Mouse (Mus musculus): Measurements from ENCODE around the gene Ciao2b.
A peak's percentile ranks its signal among the peaks of the same experiment; 100 is the strongest.
"Not testable (repeated sequence)": the region's sequence is repeated elsewhere in the genome, so short reads cannot be mapped to it uniquely, and the experiment has no call there.

Ciao2b gene

DNA sequence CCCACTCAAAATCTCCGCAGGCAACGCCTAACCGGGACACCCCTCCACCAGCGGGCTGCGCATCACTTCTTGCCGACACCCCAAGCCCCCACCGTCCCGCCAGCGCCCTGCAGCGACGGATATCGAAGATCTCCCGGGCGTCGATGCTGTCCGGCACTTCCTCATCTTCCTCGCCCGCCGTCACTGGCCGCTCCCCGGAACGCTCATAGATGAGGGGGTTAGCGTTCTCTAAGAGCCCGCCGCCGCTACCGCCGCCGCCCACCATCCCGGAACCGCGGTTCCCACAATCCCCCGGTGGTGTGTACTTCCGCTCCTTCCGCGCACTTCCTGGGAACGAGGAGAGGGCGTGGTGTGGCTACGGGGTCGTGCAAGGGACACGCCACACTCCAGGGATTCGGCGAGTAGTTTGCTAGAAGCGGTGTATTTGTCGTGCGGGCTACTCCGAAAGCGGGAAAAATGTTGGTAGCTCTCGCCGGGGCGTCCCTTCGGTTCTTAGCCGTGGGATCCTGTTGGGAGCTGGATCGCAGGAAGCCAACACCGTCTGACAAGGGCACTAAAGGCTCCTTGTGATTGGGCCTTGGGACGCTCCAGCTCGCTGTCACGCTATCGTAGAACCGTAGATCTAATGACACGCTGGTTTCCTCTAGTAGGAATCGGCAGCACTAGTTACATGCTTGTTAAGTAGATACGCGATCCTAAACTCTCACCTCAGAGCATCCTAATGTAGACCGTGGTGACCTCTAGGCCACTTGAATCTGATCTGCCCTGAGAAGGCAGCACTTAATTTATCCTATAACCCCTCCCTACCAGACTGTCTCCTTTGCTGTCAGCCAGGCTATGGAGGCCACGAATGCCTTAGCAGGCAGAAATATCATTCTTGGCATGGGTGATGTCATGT lies at the start of gene Ciao2b:
TSS of gene Ciao2b (minus strand) at position 540 of the 898 bp plus-strand sequence.
- DNase-seq (ENCODE audit: low read depth, low spot score) = peak; percentile 87

DNA sequence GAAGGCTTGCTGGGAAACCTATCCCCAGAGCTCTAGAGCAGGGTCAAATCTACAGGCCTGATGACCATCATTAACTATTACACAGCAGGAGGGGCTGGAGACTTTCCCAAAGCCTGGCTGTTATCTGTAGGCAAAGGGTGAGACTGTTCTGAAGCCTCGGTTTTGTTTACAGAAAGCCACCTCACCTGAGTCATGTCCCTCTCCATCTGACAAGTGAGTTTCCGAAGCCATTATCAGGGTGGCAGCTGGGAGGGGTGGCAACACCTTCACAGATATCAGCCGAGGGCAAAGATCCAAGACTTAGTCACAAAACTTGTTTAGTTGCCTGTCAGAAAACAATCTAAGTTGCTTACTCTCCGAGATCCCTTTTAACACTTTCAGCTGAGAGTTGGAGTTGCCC lies 46.7 kb upstream of the Ciao2b start:
- no peak for DNase-seq (ENCODE audit: low read depth, low spot score)

DNA sequence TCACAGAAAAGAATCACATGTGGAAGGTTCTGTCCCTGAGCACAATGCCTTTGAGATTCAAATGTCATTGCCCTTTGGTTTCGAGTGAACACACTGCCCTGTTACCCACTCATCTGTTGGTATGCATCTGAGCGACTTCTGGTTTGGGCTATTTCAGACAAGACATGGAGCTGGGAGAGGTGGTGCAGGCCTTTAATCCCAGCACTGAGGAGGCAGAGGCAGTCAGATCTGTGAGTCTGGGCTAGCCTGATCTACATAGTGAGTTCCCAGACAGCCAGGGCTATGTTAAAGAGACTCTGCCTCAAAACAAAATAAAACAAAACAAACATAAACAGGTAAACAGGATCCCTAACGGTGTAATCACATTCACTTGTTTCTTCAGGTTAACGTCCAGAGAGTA lies 13.8 kb upstream of the Ciao2b start:
- no peak for DNase-seq (ENCODE audit: low read depth, low spot score)

DNA sequence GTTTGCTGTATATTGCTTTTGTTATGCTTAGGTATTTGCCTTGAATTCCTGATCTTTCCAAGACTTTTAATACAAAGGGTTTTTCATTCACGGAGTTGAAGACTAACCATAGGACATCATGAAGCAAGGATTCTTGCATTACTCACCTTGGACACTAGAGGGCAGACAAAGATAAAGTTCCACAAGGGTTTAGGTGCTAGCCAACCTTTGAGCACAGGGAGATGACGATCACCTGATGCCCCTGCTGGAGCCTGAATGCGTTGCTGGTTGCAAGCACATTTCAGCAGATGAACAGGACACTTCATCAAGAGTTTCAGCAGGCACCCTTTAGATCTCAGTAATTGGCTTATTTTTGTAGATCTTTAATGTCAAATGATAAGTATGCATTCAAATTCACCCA lies 13.2 kb upstream of the Ciao2b start:
- DNase-seq (ENCODE audit: low read depth, low spot score) = peak; percentile 90

DNA sequence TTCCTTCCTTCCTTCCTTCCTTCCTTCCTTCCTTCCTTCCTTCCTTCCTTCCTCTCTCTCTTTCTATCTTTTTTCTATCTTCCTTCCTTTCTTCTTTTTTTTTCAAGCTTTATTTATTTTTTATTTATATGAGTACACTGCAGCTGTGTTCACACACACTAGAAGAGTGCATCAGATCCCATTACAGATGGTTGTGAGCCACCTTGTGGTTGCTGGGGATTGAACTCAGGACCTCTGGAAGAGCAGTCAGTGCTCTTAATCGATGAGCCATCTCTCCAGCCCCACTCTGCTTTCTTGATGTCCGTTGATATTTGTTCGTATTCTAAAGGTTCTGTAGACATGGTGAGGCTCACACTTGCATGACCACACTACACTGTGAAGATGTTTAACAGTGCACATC lies 2.4 kb upstream of the Ciao2b start:
- DNase-seq (ENCODE audit: low read depth, low spot score) = not testable (repeated sequence)

DNA sequence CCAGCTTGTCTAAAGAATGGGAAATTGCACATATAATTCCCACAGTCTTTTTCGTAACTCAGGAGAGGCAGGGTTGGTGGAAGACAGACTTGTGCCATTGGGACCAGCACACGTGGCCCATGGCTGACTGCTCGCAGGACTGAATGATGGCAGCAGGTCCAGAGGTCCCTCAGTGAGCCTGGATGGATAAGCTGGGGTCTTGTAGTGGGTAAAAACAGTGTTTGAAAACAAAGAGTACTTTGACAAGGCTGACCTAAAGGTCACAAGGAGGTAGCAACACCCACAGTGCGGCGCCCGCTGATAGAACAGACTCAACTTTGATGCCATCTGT lies 524 bp upstream of the Ciao2b start:
- no peak for DNase-seq (ENCODE audit: low read depth, low spot score)

DNA sequence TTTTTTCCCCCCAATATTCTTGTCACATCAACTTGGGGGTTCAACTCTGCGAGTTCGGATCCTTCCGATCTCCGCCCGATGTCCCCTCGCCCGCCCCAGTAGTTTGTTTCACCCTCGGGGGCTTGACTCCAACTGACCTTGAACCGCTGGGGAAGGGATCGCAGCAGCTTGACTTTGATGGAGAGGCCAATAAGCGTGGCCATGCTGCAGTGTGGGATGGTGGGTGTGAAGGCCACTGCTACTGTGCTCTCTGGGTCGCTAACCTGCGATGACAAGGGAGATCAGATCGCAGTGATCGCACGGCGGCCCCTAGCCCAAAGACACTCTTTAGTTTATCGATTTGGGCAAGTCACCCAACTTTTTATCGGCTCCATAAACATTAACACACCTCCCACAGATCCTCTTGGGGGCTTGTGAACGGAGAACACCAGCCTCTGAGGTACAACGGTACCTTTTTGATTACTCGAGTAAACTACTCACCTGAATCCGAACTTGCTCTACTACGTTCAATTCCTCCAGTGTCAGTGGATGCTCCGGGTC lies 864 bp downstream of the Ciao2b start:
- DNase-seq (ENCODE audit: low read depth, low spot score) = no peak

DNA sequence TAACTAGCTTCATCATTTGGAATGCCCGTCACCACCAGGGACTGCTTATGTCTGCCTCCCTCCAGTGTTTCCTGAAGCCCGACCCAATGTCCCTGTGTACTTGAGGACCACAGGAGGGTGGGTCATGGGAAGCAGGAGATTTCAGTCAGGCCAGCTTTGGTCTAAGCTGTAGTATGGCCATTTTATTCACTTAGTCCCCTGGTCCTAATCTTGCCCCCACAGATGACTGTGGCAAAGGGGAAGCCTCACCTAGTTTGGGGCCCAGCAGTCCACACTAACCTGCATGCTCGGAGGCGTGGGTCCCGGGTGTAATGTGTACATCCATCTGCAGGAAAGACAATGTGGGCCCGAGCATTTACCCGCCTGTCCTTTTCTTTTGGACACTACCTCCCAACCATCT lies 1.5 kb downstream of the Ciao2b start:
- DNase-seq (ENCODE audit: low read depth, low spot score) = no peak

DNA sequence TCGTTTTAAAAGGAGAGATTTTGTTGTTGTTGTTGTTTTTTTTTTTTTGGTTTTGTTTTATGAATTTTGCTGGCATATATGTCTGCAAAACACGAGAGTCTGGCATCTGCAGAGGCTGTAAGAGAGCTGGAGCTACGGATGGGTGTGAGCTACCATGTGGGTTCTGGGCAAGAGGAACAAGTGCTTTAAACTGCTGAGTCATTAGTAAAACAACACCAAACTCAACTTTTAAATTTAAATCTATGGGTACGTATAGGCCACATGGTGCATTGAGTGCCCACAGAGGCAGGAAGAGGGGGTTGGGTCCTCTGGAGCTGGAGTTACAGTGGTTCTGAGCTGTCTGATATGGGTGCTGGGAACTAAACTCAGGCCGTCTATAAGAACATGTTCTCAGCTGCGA lies 3.8 kb downstream of the Ciao2b start:
- DNase-seq (ENCODE audit: low read depth, low spot score) = no peak

DNA sequence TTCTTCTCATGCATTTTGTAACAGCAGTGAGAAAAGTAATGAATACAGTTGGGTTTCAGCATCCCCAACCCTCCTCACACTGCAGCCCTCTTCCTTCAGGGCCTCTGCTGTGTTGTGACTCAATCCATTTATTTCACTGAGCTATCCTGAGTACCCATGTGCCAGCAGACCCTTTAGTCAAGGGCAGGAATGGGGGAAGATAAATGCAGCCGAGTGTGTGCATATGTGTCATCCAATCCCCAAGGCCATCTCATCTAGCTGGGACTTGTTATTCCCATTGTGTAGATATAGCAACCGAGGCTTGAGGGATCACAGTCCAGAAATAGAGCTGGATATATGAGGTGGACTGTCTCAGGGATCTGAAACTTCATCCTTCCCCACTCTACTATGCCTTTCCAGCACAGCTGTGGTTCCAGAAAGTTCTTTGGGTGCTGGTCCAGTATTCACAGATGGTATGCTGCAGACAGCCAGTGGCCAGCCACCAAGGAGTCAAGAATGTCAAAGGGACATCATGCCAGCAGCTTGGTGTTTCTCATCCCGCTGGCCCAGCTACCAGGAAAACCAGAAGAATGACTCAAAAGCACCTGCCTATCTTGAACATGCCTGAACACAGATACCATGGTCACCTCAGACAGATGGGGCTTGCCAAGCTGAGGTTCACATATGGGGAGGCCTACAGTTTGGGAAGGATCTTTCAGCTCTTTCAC lies 6.6 kb downstream of the Ciao2b start:
- DNase-seq (ENCODE audit: low read depth, low spot score) = no peak

DNA sequence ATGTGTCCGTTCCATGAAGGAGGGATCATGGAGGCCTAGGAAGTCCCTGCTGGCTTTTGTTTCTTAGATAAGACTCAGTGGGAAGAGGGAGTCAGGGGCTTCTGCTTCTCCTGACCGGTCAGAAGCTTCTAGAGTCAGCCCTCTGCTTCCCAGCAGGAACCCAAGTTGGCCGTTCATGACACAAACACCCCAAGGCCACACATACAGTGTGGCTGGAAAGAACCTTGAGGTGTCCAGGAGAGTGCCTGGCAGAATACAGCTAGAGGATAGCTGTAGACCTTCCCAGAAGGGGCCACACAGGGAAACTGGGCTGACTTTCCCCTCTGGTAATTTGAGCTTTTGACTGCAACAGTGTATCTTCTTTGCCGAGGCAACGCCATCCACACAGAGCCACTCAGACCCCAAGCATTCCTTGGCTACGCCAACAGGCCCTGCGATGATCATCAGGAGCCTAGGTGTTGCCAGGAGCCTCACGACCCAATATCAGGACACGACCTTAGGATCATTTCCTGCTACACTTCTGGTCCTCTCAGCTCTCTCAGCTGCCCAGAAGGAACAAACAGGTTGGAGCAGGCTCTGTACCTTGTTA lies 8.5 kb downstream of the Ciao2b start:
- no peak for DNase-seq (ENCODE audit: low read depth, low spot score)

DNA sequence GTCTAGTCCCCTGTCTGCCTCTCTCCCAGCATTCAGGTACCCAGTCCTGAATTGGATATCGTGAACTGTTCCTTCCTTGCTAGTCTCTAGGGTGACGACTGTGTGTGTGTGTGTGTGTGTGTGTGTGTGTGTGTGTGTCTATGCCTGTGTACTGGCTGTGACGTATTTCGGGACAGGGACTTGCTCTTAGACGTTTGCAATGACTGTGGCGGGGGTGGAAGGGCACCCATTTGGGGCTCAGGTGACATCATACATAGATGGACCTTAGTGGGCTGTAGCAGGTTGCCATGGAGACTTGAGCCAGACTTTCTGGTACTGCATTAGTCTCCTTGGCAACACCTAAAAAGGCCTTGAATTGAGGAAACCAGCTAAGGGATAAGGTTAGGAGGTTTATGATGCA lies 9.3 kb downstream of the Ciao2b start:
- no peak for DNase-seq (ENCODE audit: low read depth, low spot score)

DNA sequence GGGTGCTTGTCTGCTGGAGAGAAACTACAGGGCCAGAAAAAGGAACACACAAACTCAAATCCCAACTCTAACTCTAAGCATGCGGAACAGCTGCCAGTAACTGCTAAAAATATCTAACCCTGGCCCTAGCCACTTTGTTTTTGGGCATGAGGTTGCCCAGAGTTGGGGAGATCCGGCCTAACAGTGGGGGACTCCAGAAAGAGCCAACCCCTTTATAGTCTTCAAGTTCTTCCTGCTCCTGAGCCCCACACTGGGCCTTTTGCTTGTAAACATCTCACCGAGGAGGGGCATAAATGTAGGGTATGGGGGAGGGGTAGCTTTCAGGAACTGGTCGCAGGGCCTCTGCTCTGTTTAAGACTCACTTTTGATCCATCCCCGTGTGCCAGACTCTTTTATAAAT lies 9.8 kb downstream of the Ciao2b start:
- DNase-seq (ENCODE audit: low read depth, low spot score) = no peak

DNA sequence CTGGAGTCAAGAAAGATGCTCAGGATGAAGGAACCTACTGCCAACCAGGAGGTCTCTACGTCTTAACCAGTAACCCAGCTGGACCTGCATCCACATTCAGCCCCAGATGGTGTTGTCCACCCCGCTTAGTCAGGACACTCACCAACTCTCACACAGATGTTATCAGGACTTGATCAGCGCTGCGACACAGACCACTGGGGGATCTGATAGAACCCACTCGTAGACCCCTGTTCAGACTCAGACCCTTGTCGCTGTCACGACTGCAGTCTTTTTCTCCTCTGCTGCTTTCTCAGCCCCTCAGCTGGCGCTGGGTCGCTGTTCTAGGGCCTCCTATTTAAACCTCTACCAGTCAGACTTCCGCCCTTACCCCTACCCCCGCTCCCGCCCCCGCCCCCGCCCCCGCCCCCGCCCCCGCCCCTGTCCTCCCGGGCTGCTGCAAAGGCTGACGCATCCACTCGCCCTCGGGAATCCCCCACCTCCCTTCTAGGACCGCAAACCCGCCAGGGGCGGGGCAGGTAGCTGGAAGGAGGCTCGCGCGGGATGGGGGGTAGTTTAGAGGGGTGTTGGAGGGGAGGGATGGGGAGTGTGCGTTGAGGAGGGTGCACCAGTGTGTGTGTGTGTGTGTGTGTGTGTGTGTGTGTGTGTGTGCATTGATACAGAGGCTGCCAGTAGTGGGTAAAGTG lies 10.6 kb downstream of the Ciao2b start, which contains the start of gene Rrad:
TSS of gene Rrad (minus strand) at position 347 of the 683 bp plus-strand sequence.
- DNase-seq (ENCODE audit: low read depth, low spot score) = peak; percentile 53

DNA sequence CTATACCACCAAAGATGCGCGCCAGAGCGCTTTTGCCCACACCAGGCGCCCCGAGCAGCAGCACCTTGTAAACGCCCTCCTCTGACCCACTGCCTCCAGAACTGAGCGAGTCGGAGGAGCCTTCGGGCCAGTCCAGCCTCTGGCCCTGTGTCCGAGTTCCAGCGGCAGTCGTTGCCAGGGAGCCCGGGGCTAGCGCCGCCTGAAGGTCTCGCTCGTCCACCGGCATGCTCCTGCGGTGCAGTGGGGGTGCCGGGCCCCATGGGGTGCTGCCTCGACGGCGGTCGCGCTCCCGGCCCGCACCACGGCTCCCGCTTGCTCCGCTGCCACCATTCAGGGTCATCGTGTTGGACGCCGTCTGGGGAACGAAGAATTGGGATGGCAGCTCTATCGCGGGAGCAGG lies 11.2 kb downstream of the Ciao2b start:
- peak; percentile 17 for DNase-seq (ENCODE audit: low read depth, low spot score)

DNA sequence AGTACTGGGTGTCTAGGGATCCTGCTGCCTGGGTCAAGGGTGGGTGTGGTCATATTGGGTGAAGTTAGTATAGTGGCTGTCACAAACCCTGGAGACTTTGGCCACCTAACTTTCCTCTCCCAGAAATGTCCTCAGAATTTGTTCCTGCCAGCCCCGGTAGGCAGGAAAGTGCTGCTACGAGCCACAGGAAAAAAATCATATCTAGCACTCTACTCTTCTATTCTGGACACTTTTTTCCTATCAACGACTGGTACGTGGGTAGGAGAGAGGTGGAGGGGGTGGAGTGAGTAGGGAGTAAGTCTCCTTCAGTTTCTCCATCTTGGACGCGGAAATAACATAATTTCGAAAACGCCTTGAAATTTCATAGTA lies 11.7 kb downstream of the Ciao2b start:
- no peak for DNase-seq (ENCODE audit: low read depth, low spot score)

DNA sequence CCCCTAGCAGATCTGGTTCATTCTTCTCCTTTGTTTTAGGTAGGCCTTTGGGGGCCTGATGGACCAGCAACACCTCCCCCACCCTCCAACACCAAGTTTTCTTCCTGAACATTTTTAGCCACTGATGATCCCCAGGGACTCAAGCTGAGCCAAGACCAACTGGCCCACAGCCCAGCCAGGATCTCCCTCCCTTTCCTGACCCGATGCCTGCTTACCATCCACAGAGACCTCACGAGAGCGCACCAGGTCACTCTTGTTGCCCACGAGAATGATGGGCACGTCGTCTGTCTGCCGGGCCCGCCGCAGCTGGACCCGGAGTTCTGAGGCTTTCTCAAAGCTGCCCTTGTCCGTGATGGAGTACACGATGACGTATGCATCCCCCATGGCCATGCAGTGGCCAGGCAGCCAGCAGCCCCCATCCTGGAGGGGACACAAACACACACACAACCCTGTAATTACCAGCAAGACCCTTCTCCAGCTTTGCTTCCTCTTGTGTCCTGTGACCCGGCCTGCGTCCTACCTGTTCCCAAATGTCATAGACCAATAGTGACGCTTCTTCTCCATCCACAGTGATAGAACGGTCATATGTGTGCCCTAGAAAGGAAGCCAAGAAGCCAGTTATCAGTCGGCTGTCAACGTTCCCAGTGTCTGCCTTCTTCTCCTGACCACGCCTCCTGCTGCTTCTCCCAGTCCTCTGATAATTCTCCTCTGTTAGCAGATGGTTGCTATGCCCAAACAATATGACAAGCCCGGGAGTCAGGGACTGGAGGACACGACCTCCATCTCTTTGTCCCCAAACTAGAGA lies 12.3 kb downstream of the Ciao2b start:
- DNase-seq (ENCODE audit: low read depth, low spot score) = no peak

DNA sequence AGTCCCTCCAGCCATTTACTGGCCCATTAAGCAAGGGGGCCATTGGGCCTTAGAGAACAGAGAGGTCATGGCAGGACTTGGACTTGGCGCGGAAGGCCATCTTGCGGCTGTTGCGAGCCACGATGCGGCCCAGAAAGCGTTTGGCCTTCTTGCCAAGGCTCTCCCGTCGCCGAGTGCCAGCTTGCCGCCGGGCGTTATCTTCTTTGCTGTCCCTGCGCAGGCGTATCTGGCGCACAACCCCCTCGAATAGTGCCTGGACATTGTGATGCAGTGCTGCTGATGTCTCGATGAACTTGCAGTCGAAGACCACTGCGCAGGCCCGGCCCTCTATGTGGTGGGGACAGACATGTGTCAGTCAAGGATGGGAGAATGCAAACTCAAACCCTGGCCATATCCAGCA lies 13.4 kb downstream of the Ciao2b start:
- DNase-seq (ENCODE audit: low read depth, low spot score) = no peak

DNA sequence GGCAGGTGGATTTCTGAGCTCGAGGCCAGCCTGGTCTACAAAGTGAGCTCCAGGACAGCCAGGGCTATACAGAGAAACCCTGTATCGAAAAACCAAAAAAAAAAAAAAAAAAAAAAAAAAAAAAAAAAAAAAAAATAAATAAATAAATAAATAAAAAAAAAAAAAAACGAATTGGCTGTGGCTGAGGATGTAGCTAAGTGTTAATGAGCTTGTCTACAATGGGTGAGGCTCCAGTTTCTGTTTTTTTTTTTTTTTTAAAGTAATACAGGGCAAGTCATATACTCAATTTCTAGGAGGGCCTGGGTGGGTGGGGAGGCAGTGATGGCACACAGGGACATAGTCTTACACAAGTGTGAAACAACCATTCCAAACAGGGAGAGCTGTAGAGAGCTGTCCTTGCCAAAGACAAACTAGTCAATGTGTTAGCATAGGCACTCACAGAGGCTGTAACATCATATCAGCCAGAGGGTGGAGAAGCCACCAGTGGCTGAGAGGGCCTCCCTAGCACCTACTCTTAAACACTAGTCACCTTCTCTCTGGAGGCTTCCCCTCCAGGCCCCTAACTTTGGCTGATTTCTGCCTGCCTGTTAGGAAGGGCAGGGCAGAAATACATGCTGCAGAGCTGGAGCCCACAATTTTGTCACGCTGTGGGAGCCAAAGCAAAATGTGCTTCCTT lies 14.6 kb downstream of the Ciao2b start:
- no peak for DNase-seq (ENCODE audit: low read depth, low spot score)

DNA sequence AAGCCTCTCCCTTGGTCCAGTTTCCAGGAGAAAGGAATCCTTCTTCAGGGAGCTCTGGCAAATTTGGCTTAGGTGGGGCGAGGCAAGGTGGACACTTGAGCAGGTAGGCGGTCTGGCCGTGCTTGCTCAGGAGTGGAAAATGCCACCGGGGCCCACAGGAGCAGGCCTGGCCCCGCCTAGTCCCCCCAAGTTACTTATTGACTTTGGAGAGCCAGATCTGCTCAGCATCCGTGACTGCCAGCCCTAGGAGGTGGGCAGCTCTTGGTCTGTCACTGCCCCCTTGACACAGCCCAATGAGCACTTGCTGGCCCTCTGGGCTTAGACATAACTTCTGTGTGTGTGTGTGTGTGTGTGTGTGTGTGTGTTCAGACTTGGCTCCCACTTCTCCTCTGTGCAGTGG lies 17.6 kb downstream of the Ciao2b start, which contains the start of gene Cdh16:
TSS of gene Cdh16 (minus strand) at position 236 of the 400 bp plus-strand sequence.
- DNase-seq (ENCODE audit: low read depth, low spot score) = no peak
